Mouse (Mus musculus) hindbrain, embryonic 15.5 days (tissue): ENCODE measurements at regions not wholly inside any gene's neighbourhood (a gene's known extent, or its start where the extent isn't known, plus 50 kb on each side); places are given as distances from the start of the nearest gene placed in this dataset.

ENCODE experiments used
- ATAC-seq: fragments of 200-750 bp; cut with Nextera tagmentation; 2 replicates; pipeline ENCODE4 v1.8.0; 2017; ENCODE audit warnings: low read depth, moderate number of reproducible peaks, moderate TSS enrichment; ENCODE audit not compliant: low FRiP score
- H3K27ac ChIP-seq: fragments of 300-500 bp; sonication (generic); replicated peaks from 2 replicates; pipeline ENCODE4 v1.5.1; 2015; ENCODE audit warnings: mild to moderate bottlenecking, inconsistent platforms
- H3K27me3 ChIP-seq: fragments of 300-500 bp; sonication (generic); 2 replicates; pipeline ENCODE4 v1.6.1; 2015; ENCODE audit warnings: control low read depth, inconsistent platforms
- H3K36me3 ChIP-seq: fragments of 300-500 bp; sonication (generic); 2 replicates; pipeline ENCODE4 v1.6.1; 2015; ENCODE audit warnings: control low read depth, inconsistent platforms
- H3K4me1 ChIP-seq: fragments of 300-500 bp; sonication (generic); replicated peaks from 2 replicates; pipeline ENCODE4 v1.6.1; 2015; ENCODE audit warnings: control low read depth, inconsistent platforms
- H3K4me2 ChIP-seq: fragments of 300-500 bp; sonication (generic); 2 replicates; pipeline ENCODE4 v1.6.1; 2015; ENCODE audit warnings: moderate library complexity, mild to moderate bottlenecking, inconsistent platforms
- H3K4me3 ChIP-seq: fragments of 300-500 bp; sonication (generic); 2 replicates; pipeline ENCODE4 v1.5.1; 2015; ENCODE audit warnings: mild to moderate bottlenecking, inconsistent platforms
- H3K9ac ChIP-seq: fragments of 300-500 bp; sonication (generic); 2 replicates; pipeline ENCODE4 v1.6.1; 2015; ENCODE audit warnings: inconsistent platforms
- H3K9me3 ChIP-seq: fragments of 300-500 bp; sonication (generic); 2 replicates; pipeline ENCODE4 v1.6.1; 2016; ENCODE audit warnings: control low read depth, inconsistent platforms
- WGBS: fragments of 180-500 bp; shearing (Covaris S2); methylation state at CpG from one replicate; pipeline ENCODE4 v1.1.7; 2015; 5-methylcytosine and 5-hydroxymethylcytosine counted together

DNA sequence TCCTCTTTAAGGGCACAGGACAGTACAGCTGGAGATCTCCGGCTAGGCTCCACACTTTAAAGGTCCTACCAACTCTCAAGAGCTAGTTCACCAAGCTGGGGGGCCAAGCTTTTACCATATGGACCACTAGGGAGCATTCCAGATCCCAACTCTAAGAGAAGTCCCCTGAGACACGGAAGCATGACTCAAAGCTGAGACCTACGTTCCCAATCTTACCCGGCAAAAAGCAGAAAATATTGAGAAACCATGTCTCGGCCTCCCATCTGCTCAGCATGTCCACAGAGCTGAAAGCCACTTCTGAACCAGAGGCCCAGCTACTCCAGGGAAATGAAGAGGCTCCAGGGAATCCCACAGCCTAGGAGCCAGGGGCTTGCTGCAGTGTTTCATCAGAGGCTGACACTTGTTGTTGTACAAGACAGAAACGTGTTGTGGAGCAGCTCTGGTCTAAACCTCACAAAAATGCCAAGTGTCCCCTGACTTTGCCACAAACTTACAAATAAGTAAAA is 194.6 kb upstream of the Jarid2 start:
- H3K27ac ChIP-seq, result no peak overlapping the region
- 95% methylated on average over 6 of the region's 6 CpGs for WGBS
- H3K27me3 ChIP-seq, result no peaks in the 10 kb centered on the region
- H3K9me3 ChIP-seq, result no peaks in the 10 kb centered on the region
- H3K9ac ChIP-seq, result no peak overlapping the region
- no peak for ATAC-seq
- no peak overlapping the region for H3K4me2 ChIP-seq
- H3K4me3 ChIP-seq, result no peak overlapping the region
- no peaks in the 10 kb centered on the region for H3K4me1 ChIP-seq
- H3K36me3 ChIP-seq, result no peaks in the 10 kb centered on the region

DNA sequence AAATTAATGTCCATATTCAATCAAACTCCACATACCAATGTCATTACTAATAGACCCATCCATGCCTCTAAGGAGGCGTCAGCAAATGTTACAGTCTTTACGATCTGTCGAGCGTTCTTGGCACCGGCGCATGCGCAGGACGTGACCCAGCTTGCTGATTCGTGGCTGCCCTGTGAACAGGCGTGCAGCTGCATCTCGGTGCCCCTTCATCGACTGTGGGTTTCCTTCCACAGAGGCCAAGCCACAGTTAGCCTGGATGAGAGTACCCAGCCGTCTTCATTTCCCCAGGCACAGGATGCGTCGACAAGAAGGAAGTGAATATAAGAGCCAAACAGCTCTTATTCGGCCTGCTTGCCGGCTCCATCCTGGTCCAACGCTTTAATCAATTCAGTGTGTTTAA is 193.8 kb upstream of the Jarid2 start:
- H3K27ac ChIP-seq, result no peak overlapping the region

DNA sequence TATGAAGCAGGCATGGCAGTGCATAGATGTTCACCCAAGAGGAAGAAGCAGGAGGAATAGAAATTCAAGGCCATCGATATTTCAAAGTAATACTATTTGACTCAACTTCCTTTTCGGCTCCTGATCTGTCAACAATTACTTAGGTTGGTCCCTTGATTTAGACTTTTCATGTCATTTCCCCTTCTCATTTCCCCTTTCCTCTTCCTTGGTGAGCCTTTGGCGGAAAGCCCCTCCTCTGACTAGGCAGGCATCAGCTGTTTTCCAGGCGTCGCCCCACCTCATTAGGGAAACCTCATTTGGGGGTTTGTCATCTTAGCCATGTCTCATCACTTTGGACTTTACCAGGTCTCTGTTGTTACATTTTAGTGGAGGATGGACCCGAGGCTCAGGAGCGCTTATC is 191.0 kb upstream of the Jarid2 start:
- H3K4me1 ChIP-seq, result no peaks in the 10 kb centered on the region
- no peak overlapping the region for H3K9ac ChIP-seq
- WGBS, result 95% methylated on average over 7 of the region's 7 CpGs
- H3K4me3 ChIP-seq, result no peak overlapping the region
- no peak for ATAC-seq
- no peaks in the 10 kb centered on the region for H3K9me3 ChIP-seq
- no peaks in the 10 kb centered on the region for H3K27me3 ChIP-seq
- no peak overlapping the region for H3K27ac ChIP-seq
- H3K4me2 ChIP-seq, result no peak overlapping the region
- H3K36me3 ChIP-seq, result no peaks in the 10 kb centered on the region

More for the DNA sequence above, 193.8 kb upstream of the Jarid2 start:
- Histone ChIP-seq H3K36me3 (no peaks in the 10 kb centered on the region), H3K9ac (no peak overlapping the region), H3K4me2 (no peak overlapping the region), H3K9me3 (no peaks in the 10 kb centered on the region), H3K4me1 (no peaks in the 10 kb centered on the region), H3K27me3 (no peaks in the 10 kb centered on the region), H3K4me3 (no peak overlapping the region)
- ATAC-seq, result no peak
- WGBS, result 84% methylated on average over 18 of the region's 18 CpGs

DNA sequence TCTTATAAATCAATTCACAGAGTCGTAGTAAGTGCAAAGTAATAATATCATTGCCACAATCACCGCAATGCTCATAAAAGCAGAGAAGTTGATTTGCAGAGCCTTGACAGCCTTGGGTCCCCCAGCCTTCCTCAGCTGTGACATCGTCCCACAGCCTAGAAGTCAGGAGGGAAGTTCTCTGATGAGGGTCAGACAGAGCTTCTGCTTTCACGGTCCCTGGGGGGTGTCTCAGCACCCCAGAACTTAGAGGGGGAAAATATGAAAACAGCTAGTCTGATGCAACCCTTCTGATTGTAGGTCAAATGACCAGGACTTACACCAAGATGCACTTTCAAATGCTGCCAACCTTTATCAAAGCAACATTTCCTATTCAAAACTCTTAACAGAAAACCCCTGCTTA is 188.9 kb upstream of the Jarid2 start:
- Histone ChIP-seq H3K36me3 (no peaks in the 10 kb centered on the region), H3K4me1 (no peaks in the 10 kb centered on the region), H3K9me3 (no peaks in the 10 kb centered on the region), H3K27me3 (no peaks in the 10 kb centered on the region), H3K4me3 (no peak overlapping the region), H3K4me2 (no peak overlapping the region), H3K9ac (no peak overlapping the region), H3K27ac (no peak overlapping the region)
- 93% methylated on average over 4 of the region's 4 CpGs for WGBS
- ATAC-seq, result no peak

DNA sequence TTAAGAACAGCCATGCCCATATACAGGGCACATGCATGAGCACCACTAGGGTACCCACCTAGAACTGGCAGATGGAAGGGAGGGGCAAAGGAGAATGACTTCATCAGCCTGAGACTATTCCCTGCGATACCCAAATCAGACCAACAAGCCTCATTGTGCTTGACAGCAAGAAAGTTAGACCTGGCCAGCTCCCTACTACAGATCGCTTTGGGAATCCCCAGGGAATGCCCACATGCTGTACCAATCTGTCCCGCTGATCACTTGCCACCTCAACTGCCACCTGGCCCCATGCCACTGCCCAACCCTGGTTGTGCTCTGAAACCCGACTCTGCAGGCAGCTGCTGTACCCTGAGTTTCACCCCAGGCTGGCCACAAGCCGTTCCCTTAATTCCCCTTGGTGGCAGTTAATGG is 188.0 kb upstream of the Jarid2 start:
- Histone ChIP-seq H3K4me3 (no peak overlapping the region), H3K27me3 (no peaks in the 10 kb centered on the region), H3K36me3 (no peaks in the 10 kb centered on the region), H3K9ac (no peak overlapping the region), H3K4me1 (no peaks in the 10 kb centered on the region), H3K9me3 (no peaks in the 10 kb centered on the region), H3K27ac (no peak overlapping the region), H3K4me2 (no peak overlapping the region)
- WGBS, result 43% methylated on average over 5 of the region's 5 CpGs
- no peak for ATAC-seq

DNA sequence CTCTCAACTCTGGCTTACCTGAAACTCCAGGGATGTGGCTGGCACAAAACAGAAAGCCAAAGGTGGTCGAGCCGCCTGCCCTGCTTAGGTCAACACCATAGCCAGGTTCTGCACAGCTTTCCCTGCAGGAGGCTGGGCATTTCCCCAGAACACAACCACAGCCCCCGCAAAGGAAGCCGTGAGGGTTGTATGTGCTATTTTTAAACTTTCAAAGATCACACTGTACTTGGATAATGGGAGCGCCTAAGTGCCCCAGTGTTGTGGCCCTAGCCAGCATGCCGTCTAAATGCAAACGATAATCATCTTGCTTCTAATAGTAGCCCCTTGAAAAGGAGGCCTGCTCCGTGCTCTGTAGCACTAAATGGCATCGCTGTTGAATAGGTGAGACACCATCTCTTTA is 184.5 kb upstream of the Jarid2 start:
- H3K27ac ChIP-seq, result no peak overlapping the region
- no peaks in the 10 kb centered on the region for H3K27me3 ChIP-seq
- H3K36me3 ChIP-seq, result no peaks in the 10 kb centered on the region
- no peak overlapping the region for H3K4me2 ChIP-seq
- no peaks in the 10 kb centered on the region for H3K9me3 ChIP-seq
- no peak overlapping the region for H3K9ac ChIP-seq
- no peak overlapping the region for H3K4me3 ChIP-seq
- 82% methylated on average over 9 of the region's 9 CpGs for WGBS
- ATAC-seq, result no peak
- no peaks in the 10 kb centered on the region for H3K4me1 ChIP-seq

DNA sequence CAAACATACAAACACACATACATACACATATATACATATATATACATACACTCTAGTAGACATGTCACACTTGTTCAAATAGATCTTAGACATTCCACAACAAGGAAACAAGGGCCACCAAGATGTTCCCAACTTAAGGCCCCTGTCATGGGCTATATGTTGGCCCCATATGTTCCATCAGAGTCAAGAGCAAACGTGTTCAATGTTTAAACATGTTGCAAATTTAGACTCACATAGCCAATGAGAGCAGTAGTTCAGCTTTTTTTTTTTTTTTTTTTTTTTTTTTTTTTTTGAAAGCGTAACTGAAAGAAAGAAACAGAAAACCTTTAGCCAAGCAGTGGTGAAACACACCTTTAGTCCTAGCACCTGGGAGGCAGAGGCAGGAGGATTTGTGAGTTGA is 183.0 kb upstream of the Jarid2 start:
- Histone ChIP-seq H3K27ac (no peak overlapping the region), H3K4me3 (no peak overlapping the region), H3K4me1 (no peaks in the 10 kb centered on the region), H3K36me3 (no peaks in the 10 kb centered on the region), H3K9ac (no peak overlapping the region), H3K27me3 (no peaks in the 10 kb centered on the region), H3K4me2 (no peak overlapping the region), H3K9me3 (no peaks in the 10 kb centered on the region)
- 91% methylated on average over 2 of the region's 2 CpGs for WGBS
- no peak for ATAC-seq

DNA sequence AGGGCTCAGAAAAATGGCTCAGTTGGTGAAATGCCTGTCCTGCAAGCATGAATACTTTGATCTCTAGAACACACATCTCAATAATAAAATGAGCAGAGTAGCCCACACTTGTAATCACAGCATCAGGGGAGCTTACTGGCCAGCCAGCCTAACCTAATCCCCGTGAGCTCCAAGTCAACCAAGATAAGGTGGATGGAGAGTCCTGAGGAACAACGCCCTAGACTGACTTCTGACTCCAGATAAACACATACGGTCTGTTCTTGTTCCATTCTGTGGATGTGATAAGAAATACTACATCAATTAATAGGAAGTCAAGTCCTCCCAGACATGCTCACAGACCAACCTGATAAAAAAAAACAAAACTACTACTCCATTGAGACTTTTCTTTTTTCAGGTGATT is 180.4 kb upstream of the Jarid2 start:
- no peak overlapping the region for H3K27ac ChIP-seq
- WGBS, result 90% methylated on average over 3 of the region's 3 CpGs
- no peaks in the 10 kb centered on the region for H3K27me3 ChIP-seq

DNA sequence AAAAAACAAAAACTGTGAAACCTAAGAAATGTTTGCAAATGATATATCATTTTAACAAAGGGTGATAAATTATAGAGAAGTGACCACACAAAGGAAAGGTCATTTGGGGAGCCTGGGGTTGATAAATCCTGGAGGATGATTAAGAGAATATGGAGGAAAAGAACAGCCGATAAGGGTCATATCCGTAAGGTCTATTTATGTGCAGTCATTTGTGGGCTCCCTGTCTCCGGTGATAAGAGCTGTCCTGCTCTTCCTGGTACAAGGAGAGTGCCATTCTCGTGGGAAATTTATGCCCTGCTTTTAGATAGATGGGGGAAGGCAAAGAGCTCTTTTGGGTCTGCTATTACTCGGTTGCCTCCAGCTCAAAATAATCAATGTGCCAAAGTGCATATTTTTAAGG is 175.9 kb upstream of the Jarid2 start:
- H3K27ac ChIP-seq, result no peak overlapping the region
- WGBS, result 80% methylated on average over 5 of the region's 5 CpGs
- no peaks in the 10 kb centered on the region for H3K36me3 ChIP-seq
- H3K9me3 ChIP-seq, result no peaks in the 10 kb centered on the region
- H3K4me1 ChIP-seq, result no peaks in the 10 kb centered on the region
- no peak overlapping the region for H3K4me3 ChIP-seq
- no peak overlapping the region for H3K9ac ChIP-seq
- ATAC-seq, result no peak
- no peaks in the 10 kb centered on the region for H3K27me3 ChIP-seq
- no peak overlapping the region for H3K4me2 ChIP-seq

More for the DNA sequence above, 180.4 kb upstream of the Jarid2 start:
- Histone ChIP-seq H3K4me3 (no peak overlapping the region), H3K4me2 (no peak overlapping the region), H3K9me3 (no peaks in the 10 kb centered on the region), H3K9ac (no peak overlapping the region), H3K4me1 (no peaks in the 10 kb centered on the region), H3K36me3 (no peaks in the 10 kb centered on the region)
- no peak for ATAC-seq

DNA sequence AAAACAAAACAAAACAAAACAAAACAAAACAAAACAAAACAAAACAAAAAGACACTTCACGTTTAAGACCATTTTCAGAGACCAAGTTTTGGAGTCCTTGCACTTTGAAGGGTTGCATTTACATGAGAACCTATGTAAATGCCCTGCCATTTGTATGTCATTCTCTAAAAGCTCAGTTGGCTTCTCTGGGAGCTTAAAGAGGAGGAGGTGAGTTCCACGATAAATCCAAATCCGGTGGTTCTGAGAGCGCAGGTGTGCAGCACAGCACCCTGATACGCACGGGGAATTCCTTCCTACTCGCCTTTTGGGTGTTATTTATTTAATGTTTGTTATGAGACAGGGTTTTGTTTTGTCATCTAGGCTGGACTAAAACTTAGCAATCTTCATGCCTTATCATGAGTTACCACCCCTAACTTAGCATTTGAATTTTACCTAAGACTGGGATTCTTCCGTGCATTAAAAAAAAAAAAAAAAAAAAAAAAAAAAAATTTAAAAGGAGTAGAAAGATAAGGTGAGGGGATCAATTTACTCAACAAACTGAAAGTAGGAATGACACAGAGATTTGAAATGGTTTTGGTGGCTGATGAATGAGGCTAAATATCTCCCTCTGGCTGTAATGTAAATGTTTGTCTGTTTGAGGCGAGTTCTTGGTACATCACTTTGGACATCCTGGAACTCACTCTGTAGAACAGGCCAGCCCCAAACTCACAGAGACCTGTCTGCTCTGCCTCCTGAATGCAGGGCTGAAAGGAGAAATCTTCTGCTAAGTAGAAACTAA is 174.4 kb upstream of the Jarid2 start:
- H3K4me2 ChIP-seq, result no peak overlapping the region
- 75% methylated on average over 9 of the region's 9 CpGs for WGBS
- ATAC-seq, result no peak

DNA sequence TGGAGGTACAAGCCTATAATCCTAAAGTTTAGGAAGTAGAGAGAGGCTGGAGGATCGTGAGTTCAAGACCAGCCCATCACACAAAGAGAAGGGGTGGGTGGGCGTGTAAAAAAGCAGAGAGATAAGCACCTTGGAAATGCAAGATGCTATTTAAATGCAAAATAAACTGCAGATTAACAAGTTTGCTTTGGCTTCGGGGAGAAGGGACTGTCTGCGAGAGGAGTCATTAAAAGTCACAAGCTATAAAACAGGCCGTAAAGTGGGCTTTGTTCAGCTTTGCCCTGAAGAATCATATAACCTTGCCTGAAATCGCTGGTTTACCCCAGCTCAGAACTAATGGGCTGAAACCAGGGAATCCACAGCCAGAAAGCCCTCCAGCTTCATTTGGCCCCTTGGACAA is 173.3 kb upstream of the Jarid2 start:
- Histone ChIP-seq H3K4me3 (no peak overlapping the region), H3K9me3 (no peaks in the 10 kb centered on the region), H3K9ac (no peak overlapping the region), H3K27me3 (no peaks in the 10 kb centered on the region), H3K4me2 (no peak overlapping the region), H3K36me3 (no peaks in the 10 kb centered on the region), H3K27ac (no peak overlapping the region), H3K4me1 (no peaks in the 10 kb centered on the region)
- WGBS, result 73% methylated on average over 6 of the region's 6 CpGs
- no peak for ATAC-seq

More for the DNA sequence above, 174.4 kb upstream of the Jarid2 start:
- Histone ChIP-seq H3K9ac (no peak overlapping the region), H3K27ac (no peak overlapping the region), H3K4me1 (no peaks in the 10 kb centered on the region), H3K9me3 (no peaks in the 10 kb centered on the region), H3K27me3 (no peaks in the 10 kb centered on the region), H3K4me3 (no peak overlapping the region), H3K36me3 (no peaks in the 10 kb centered on the region)

DNA sequence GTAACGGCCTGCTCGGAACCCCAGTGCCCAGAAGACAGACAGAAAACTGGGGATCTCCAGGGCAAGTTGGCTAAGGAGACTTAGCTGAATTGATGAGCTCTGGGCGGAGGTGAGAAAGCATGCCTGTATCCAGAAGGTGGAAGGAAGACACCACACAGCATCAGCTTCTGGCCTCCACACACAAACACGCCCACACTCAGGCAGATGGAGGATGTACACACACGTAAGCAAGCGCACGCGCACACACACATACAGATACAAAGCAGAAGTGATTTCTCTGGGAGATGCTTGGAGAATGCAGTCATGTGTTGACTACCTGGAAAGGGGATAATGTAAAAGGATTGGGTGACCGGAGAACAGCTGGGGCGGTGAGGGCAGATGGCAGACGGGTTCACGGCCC is 171.2 kb upstream of the Jarid2 start:
- H3K4me1 ChIP-seq, result no peaks in the 10 kb centered on the region
- no peak for ATAC-seq
- H3K9me3 ChIP-seq, result no peaks in the 10 kb centered on the region
- H3K36me3 ChIP-seq, result no peaks in the 10 kb centered on the region
- H3K4me3 ChIP-seq, result no peak overlapping the region
- no peaks in the 10 kb centered on the region for H3K27me3 ChIP-seq
- H3K27ac ChIP-seq, result no peak overlapping the region
- 89% methylated on average over 12 of the region's 12 CpGs for WGBS
- no peak overlapping the region for H3K4me2 ChIP-seq
- H3K9ac ChIP-seq, result no peak overlapping the region
